25 mouse cellular contexts compared by ENCODE assay signal in genomic region chr11:52264871-52265270, GRCm38 (mm10). TPM values are rescaled to one million over a fixed set of nuclear protein-coding genes. Genes with fewer than 3 reads are reported as not detected.
DNase-seq lines count a peak whose midpoint lies in the region; TF ChIP-seq lines count a peak whose summit lies in the region.
"Had no signal": no experiment of that assay in that cellular context is flagged by ENCODE, and none has a peak within 500 bp of the region (broad histone marks: within the 10 kb centered on the region; RNA-seq: fewer than 3 reads in every experiment).

No protein-coding gene starts in this region.

- peak overlapping the region; percentile 64; the same call in 1 of the 2 replicates for H3K27ac ChIP-seq in heart, embryonic 10.5 days
- peak overlapping the region; percentile 68 for H3K27ac ChIP-seq in spleen, adult 2 months (ENCODE audit: insufficient read depth, low read length)
- H3K27ac ChIP-seq: hindbrain, embryonic 10.5 days; macrophage; midbrain, embryonic 12.5 days; stomach, embryonic 15.5 days had no signal

- no peaks in the 10 kb centered on the region for H3K27me3 ChIP-seq in heart, embryonic 10.5 days (ENCODE audit: insufficient read depth, poor library complexity, severe bottlenecking)
- no peaks in the 10 kb centered on the region for H3K27me3 ChIP-seq in spleen, adult 2 months (ENCODE audit: control insufficient read depth, insufficient read depth, low read length)
- H3K27me3 ChIP-seq: midbrain, embryonic 12.5 days; stomach, embryonic 15.5 days had no signal

- no peaks in the 10 kb centered on the region for H3K9me3 ChIP-seq in heart, embryonic 10.5 days
- H3K9me3 ChIP-seq: hindbrain, embryonic 10.5 days; midbrain, embryonic 12.5 days; stomach, embryonic 15.5 days had no signal

- H3K4me1 ChIP-seq in heart, embryonic 10.5 days, result peaks cover 68% of the 10 kb centered on the region
- peaks cover 33% of the 10 kb centered on the region; the same call in 1 of the 2 replicates for H3K4me1 ChIP-seq in spleen, adult 2 months (ENCODE audit: control insufficient read depth, insufficient read depth, insufficient read length)
- H3K4me1 ChIP-seq: midbrain, embryonic 12.5 days had no signal

- H3K4me3 ChIP-seq in heart, embryonic 10.5 days, result no peak overlapping the region
- peak overlapping the region; percentile 9; the same call in 1 of the 2 replicates for H3K4me3 ChIP-seq in spleen, adult 2 months (ENCODE audit: extremely low read depth, insufficient read depth, insufficient read length)
- H3K4me3 ChIP-seq: hindbrain, embryonic 10.5 days; midbrain, embryonic 12.5 days; stomach, embryonic 15.5 days had no signal

- intact Hi-C loops in heart, postnatal 10 days (cut with DNase I), result no loop called here

- no peak for TF ChIP-seq POLR2A in spleen, adult 2 months (IDR thresholded peaks at IDR 0.05; ENCODE audit: low read depth, low read length)

- WGBS in heart, embryonic 10.5 days, result 82% methylated on average over 7 of the region's 7 CpGs
- WGBS in spleen, adult 2 months, result 65% methylated on average over 7 of the region's 7 CpGs

- peaks cover 9% of the 10 kb centered on the region for H3K36me3 ChIP-seq in heart, embryonic 10.5 days
- no peaks in the 10 kb centered on the region; the same call in 1 of the 2 replicates for H3K36me3 ChIP-seq in spleen, adult 2 months (ENCODE audit: control insufficient read depth, insufficient read depth, low read length)
- H3K36me3 ChIP-seq: stomach, embryonic 15.5 days had no signal

- TF ChIP-seq CTCF in spleen, adult 2 months (IDR thresholded peaks at IDR 0.05; ENCODE audit: extremely low read depth, insufficient read depth, insufficient read length, insufficient replicate concordance), result no peak

- DNase-seq in heart, embryonic 10.5 days (ENCODE audit: low spot score), result no peak
- DNase-seq in heart, postnatal 10 days, result no peak
- DNase-seq in spleen, adult 2 months (ENCODE audit: low read depth in 1 of 2, low spot score in 2 of 2), result no peak
- DNase-seq in spleen, postnatal 14 days (ENCODE audit: low spot score in 2 of 2), result no peak
- peak; percentile 20 to 35 for DNase-seq in thymus, adult 18-20 months
- DNase-seq in cerebellum, adult 11 months, result no peak
- no peak for DNase-seq in embryo, embryonic 10 days (ENCODE audit: low spot score)
- DNase-seq: cerebellum, postnatal 25 days; gastrocnemius, postnatal 14 days; layer of hippocampus, postnatal 36 days; lung, embryonic 14.5 days; right cerebral cortex, adult 18-20 months had no signal

RNA-seq across cellular contexts. Expression of gene Tcf7, which starts 17.9 kb away (rescaled TPM):
- 7.6 and 11.5 TPM in 2 replicates for polyA plus RNA-seq in heart, embryonic 10.5 days (2016; fragmentation: Nextera tagmentation; extraction: Ambion mirVana)
- total RNA-seq in heart, postnatal 10 days (2021), result 1 to 10 TPM; 3.3 to 6.2 TPM
- polyA plus RNA-seq in spleen, adult 2 months (2012; rRNA removed), result 139 and 165 TPM in 2 replicates

RNA-seq across cellular contexts. Expression of gene Skp1a, which starts 33.1 kb away (rescaled TPM):
- polyA plus RNA-seq in heart, embryonic 10.5 days (2016; fragmentation: Nextera tagmentation; extraction: Ambion mirVana), result 516 and 546 TPM in 2 replicates
- total RNA-seq in heart, postnatal 10 days (2021), result 100 to 1,000 TPM; 239 to 266 TPM
- 4.5 and 6.3 TPM in 2 replicates for polyA plus RNA-seq in spleen, adult 2 months (2012; rRNA removed)

RNA-seq across cellular contexts. Expression of gene Olfr1371, which starts 51.1 kb away (rescaled TPM):
- polyA plus RNA-seq in heart, embryonic 10.5 days (2016; fragmentation: Nextera tagmentation; extraction: Ambion mirVana), result not detected in 2 replicates
- total RNA-seq in heart, postnatal 10 days (2021), result not detected
- not detected in 2 replicates for polyA plus RNA-seq in spleen, adult 2 months (2012; rRNA removed)
- total RNA-seq: adrenal gland, adult 18-20 months; gastrocnemius, postnatal 14 days; layer of hippocampus, postnatal 36 days; left cerebral cortex, postnatal 36 days had no signal
- polyA plus RNA-seq: C2C12; embryonic facial prominence, embryonic 11.5 days; frontal cortex, adult 2 months; hindbrain, embryonic 10.5 days; intestine, embryonic 14.5 days; kidney, embryonic 14.5 days; large intestine, adult 2 months; liver, embryonic 11.5 days; lung, embryonic 14.5 days; macrophage; midbrain, embryonic 12.5 days; stomach, embryonic 15.5 days had no signal

Comparison
In these comparisons a context has a peak if more than half of its experiments do, and no peak if none do; other contexts are left out.
1. DNase-seq: peak in thymus, adult 18-20 months (2 of 2); none in heart, embryonic 10.5 days (single experiment), heart, postnatal 10 days (0 of 2), spleen, adult 2 months (0 of 2), spleen, postnatal 14 days (0 of 2), cerebellum, adult 11 months (single experiment) and embryo, embryonic 10 days (single experiment).
2. RNA of gene Tcf7, which starts 17.9 kb away (polyA plus RNA-seq): 139 to 165 TPM in spleen, adult 2 months; 7.6 to 11.5 TPM in heart, embryonic 10.5 days; every median in the first group is over 10 times any median in the second.
3. RNA of gene Skp1a, which starts 33.1 kb away (polyA plus RNA-seq): 516 to 546 TPM in heart, embryonic 10.5 days; 4.5 to 6.3 TPM in spleen, adult 2 months; every median in the first group is over 10 times any median in the second.